Mouse (Mus musculus): Measurements from ENCODE around the gene Etv6. TPM values are rescaled to one million over a fixed set of nuclear protein-coding genes. Genes with fewer than 3 reads are reported as not detected.

Etv6 gene
- polyA plus RNA-seq, 1 experiment from 2014 or later = 16.0 TPM

DNA sequence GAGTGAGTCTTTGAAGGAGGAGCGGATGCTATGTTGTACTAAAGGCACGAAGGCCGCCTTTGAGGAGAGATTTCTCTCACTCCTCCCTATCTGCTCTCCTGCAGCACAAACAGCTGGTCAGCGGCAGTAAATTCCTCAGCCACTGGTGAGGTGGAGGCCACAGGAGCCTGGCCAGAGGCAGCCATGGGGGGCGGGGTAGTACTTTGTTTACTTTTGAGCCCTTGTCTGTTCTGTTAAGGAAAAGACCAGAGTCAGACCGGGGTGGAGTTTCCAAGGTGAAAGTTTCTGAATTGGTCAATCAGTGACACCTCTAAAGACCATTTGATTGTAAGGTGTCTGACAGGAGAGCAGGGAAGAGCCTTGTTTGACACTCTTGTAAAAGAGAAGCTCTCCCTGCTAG lies 3.4 kb downstream of the Etv6 start:
- no peak for ATAC-seq (replicated peaks; ENCODE audit: insufficient number of reproducible peaks, low FRiP score, low TSS enrichment)
- H3K36me3 ChIP-seq (ENCODE audit: control insufficient read depth, insufficient read depth, low read length) = no peaks in the 10 kb centered on the region
- peak overlapping the region; percentile 76 for H3K4me3 ChIP-seq (ENCODE audit: low read depth, low read length)
- WGBS (ENCODE audit: insufficient replicate concordance) = 2% methylated on average over 6 of the region's 6 CpGs
- no peaks in the 10 kb centered on the region for H3K9me3 ChIP-seq (replicated peaks; ENCODE audit: control insufficient read depth, low read length)
- no peaks in the 10 kb centered on the region for H3K27me3 ChIP-seq (ENCODE audit: control insufficient read depth, insufficient read depth, low read length)
- H3K4me2 ChIP-seq = peak overlapping the region; percentile 79
- H3K9ac ChIP-seq (ENCODE audit: low read depth, low read length) = peak overlapping the region; percentile 47; the same call in 1 of the 2 replicates
- peaks cover 61% of the 10 kb centered on the region for H3K4me1 ChIP-seq (ENCODE audit: control insufficient read depth, insufficient read depth, low read length)
- peak overlapping the region; percentile 46; the same call in 1 of the 2 replicates for H3K27ac ChIP-seq (ENCODE audit: low read depth, low read length)

DNA sequence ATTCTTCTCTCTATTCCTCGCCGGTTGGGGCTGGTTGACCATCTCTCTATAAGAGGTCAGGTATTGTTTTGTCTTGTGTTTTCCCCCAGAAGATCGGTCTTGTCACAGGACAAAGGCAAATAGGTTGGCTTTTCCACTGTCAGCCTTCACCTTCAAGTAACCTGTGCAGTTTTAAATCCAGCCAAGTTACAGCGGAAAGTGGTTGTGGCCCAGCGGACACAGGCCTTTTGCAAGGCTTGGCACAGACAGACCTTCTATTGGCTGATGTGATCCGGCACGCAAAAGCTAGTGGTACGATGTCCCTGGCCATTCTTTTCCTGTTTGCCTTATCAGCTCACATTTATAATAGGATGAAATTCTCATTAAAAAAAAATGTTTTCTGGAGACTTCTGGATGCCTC lies 3.9 kb downstream of the Etv6 start:
- Histone ChIP-seq H3K4me2 (peak overlapping the region; percentile 79), H3K9me3 (replicated peaks; ENCODE audit: control insufficient read depth, low read length) (no peaks in the 10 kb centered on the region), H3K4me3 (ENCODE audit: low read depth, low read length) (peak overlapping the region; percentile 76; the same call in 1 of the 2 replicates), H3K4me1 (ENCODE audit: control insufficient read depth, insufficient read depth, low read length) (peaks cover 62% of the 10 kb centered on the region), H3K9ac (ENCODE audit: low read depth, low read length) (no peak overlapping the region), H3K36me3 (ENCODE audit: control insufficient read depth, insufficient read depth, low read length) (no peaks in the 10 kb centered on the region), H3K27ac (ENCODE audit: low read depth, low read length) (peak overlapping the region; percentile 25; the same call in 1 of the 2 replicates), H3K27me3 (ENCODE audit: control insufficient read depth, insufficient read depth, low read length) (no peaks in the 10 kb centered on the region)
- ATAC-seq (replicated peaks; ENCODE audit: insufficient number of reproducible peaks, low FRiP score, low TSS enrichment) = no peak
- 60% methylated on average over 8 of the region's 8 CpGs for WGBS (ENCODE audit: insufficient replicate concordance)

DNA sequence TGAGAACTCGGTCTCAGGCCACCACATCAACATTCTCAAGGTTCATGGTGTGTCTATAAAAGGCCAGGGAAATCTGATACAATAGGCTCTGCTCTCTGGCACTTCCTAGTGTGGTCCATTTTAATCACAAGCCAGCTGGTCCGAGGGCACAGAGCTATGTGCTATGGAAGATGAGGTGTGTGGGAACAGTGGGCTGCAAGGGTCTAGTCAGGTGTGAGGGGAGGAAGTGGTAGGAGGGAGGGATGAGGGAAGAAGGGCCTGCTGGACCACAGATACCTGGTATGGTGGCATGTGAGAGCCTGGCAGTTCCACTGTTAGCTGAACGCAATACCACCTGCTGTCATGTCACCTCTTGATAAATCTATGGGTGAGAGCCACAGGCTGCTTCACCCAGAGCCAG lies 4.8 kb downstream of the Etv6 start:
- Histone ChIP-seq H3K36me3 (ENCODE audit: control insufficient read depth, insufficient read depth, low read length) (no peaks in the 10 kb centered on the region), H3K27me3 (ENCODE audit: control insufficient read depth, insufficient read depth, low read length) (no peaks in the 10 kb centered on the region), H3K4me3 (ENCODE audit: low read depth, low read length) (no peak overlapping the region), H3K27ac (ENCODE audit: low read depth, low read length) (no peak overlapping the region), H3K4me1 (ENCODE audit: control insufficient read depth, insufficient read depth, low read length) (peaks cover 70% of the 10 kb centered on the region), H3K4me2 (no peak overlapping the region), H3K9ac (ENCODE audit: low read depth, low read length) (no peak overlapping the region), H3K9me3 (replicated peaks; ENCODE audit: control insufficient read depth, low read length) (no peaks in the 10 kb centered on the region)
- whole genome bisulfite sequencing (ENCODE audit: insufficient replicate concordance) = 55% methylated on average over 3 of the region's 3 CpGs
- ATAC-seq (replicated peaks; ENCODE audit: insufficient number of reproducible peaks, low FRiP score, low TSS enrichment) = no peak

DNA sequence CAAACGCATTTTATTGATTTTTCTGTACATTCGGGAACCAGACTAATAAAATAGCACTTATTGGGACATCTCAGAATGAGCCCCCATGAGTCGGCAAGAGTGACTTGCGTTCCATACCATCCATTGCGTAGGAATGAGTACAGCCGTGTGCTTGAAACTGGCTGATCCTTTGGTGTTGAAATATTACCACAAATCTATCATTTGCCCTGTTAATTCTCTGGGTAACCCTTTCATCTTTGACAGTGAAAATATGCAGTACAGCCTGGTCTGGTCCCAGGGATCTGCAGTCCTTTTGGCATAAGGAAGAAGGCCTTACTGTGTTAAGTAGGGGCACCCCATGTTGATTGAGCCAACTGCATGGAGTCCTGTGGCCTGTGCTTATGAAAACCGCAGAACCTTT lies 5.8 kb downstream of the Etv6 start:
- 71% methylated on average over 7 of the region's 7 CpGs for WGBS (ENCODE audit: insufficient replicate concordance)
- ATAC-seq (replicated peaks; ENCODE audit: insufficient number of reproducible peaks, low FRiP score, low TSS enrichment) = no peak
- no peak overlapping the region for H3K9ac ChIP-seq (ENCODE audit: low read depth, low read length)
- H3K27me3 ChIP-seq (ENCODE audit: control insufficient read depth, insufficient read depth, low read length) = no peaks in the 10 kb centered on the region
- peaks cover 79% of the 10 kb centered on the region for H3K4me1 ChIP-seq (ENCODE audit: control insufficient read depth, insufficient read depth, low read length)
- H3K27ac ChIP-seq (ENCODE audit: low read depth, low read length) = no peak overlapping the region
- H3K9me3 ChIP-seq (replicated peaks; ENCODE audit: control insufficient read depth, low read length) = no peaks in the 10 kb centered on the region
- no peak overlapping the region for H3K4me3 ChIP-seq (ENCODE audit: low read depth, low read length)
- no peaks in the 10 kb centered on the region for H3K36me3 ChIP-seq (ENCODE audit: control insufficient read depth, insufficient read depth, low read length)
- peak overlapping the region; percentile 35; the same call in 1 of the 2 replicates for H3K4me2 ChIP-seq

DNA sequence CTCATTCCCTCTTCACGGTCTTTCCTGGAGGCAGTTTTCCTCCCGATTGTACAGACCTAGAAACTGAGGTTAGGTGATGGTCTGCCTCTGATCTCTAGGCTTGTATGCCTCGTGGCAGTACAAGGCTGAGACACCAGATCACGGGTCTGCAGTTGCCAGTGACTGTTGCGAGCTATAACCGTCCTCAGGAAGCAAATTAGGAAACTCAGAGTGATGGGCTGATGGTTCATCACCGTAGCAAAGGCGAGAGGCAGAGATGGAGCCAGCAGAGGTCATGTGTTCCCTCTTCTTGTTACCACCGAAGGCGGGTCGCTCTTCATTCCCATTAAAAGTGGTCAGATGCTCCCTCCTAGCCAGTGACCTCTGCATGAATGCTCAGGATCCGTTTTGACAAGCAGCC lies 6.4 kb downstream of the Etv6 start:
- WGBS (ENCODE audit: insufficient replicate concordance) = 18% methylated on average over 12 of the region's 12 CpGs
- Histone ChIP-seq H3K4me3 (ENCODE audit: low read depth, low read length) (no peak overlapping the region), H3K4me1 (ENCODE audit: control insufficient read depth, insufficient read depth, low read length) (peaks cover 86% of the 10 kb centered on the region), H3K27ac (ENCODE audit: low read depth, low read length) (no peak overlapping the region), H3K9ac (ENCODE audit: low read depth, low read length) (no peak overlapping the region), H3K36me3 (ENCODE audit: control insufficient read depth, insufficient read depth, low read length) (no peaks in the 10 kb centered on the region), H3K27me3 (ENCODE audit: control insufficient read depth, insufficient read depth, low read length) (no peaks in the 10 kb centered on the region), H3K9me3 (replicated peaks; ENCODE audit: control insufficient read depth, low read length) (no peaks in the 10 kb centered on the region), H3K4me2 (peak overlapping the region; percentile 35)
- no peak for ATAC-seq (replicated peaks; ENCODE audit: insufficient number of reproducible peaks, low FRiP score, low TSS enrichment)

DNA sequence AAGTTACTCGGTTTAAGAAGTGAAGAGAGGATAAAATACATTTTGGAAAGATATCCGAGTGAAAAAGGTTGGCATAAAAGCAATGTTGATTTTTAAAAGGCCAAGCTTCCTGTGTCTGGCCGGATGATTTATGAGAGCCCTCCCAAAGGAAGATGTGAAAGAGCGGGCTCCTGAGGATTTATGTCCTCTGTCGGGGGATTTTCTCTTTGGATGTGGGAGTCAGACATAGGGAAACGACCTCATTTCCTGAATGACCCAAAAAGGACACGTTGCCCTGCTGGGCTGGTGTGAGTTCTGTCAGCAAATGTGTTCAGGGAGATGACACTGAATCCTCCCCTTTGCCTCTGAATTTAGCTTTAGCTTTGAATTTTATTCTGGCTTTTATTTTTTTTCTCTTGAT lies 8.0 kb downstream of the Etv6 start:
- H3K9ac ChIP-seq (ENCODE audit: low read depth, low read length) = no peak overlapping the region
- no peak for ATAC-seq (replicated peaks; ENCODE audit: insufficient number of reproducible peaks, low FRiP score, low TSS enrichment)
- H3K4me1 ChIP-seq (ENCODE audit: control insufficient read depth, insufficient read depth, low read length) = peaks cover 75% of the 10 kb centered on the region
- WGBS (ENCODE audit: insufficient replicate concordance) = 24% methylated on average over 7 of the region's 7 CpGs
- H3K4me3 ChIP-seq (ENCODE audit: low read depth, low read length) = no peak overlapping the region
- no peaks in the 10 kb centered on the region for H3K9me3 ChIP-seq (replicated peaks; ENCODE audit: control insufficient read depth, low read length)
- no peak overlapping the region for H3K27ac ChIP-seq (ENCODE audit: low read depth, low read length)
- H3K27me3 ChIP-seq (ENCODE audit: control insufficient read depth, insufficient read depth, low read length) = no peaks in the 10 kb centered on the region
- no peaks in the 10 kb centered on the region for H3K36me3 ChIP-seq (ENCODE audit: control insufficient read depth, insufficient read depth, low read length)
- H3K4me2 ChIP-seq = no peak overlapping the region

DNA sequence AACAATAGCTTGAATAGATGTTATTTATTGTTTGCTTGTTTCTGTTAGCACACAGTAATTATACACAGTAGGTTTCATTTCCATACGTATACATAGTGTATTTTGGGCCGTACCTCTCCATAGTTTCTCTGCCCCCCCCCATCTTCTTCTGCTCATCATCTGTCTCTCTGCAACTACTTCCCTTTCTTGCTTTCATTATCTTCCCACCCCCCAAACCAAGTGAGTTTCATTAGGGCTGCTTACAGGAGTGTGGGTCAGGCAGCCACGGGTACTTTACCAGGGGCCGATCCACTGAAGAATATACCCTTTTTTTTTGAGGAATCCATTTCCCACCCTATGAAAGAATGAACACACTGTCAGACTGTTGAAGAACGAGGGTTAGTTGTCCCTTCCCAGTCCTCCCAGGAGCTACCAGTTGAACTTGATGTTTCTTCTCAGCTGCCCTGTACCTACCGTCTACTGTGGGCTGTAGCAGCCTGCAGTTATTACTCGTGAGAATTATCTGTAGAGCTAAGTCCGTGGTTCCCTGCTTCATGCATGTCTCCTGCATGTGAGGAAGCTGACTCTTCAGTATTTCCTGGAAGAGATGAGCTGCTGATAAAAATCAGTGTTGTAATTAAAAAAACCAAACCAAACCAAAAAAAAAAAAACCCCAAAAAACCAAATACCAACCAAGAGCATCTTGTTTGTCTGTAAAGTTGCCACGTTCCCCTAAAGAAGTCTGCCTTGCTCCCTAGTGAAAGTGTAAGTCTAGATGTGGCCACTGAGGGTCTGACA lies 9.8 kb downstream of the Etv6 start:
- no peak for ATAC-seq (replicated peaks; ENCODE audit: insufficient number of reproducible peaks, low FRiP score, low TSS enrichment)
- Histone ChIP-seq H3K9ac (ENCODE audit: low read depth, low read length) (no peak overlapping the region), H3K27me3 (ENCODE audit: control insufficient read depth, insufficient read depth, low read length) (no peaks in the 10 kb centered on the region), H3K4me3 (ENCODE audit: low read depth, low read length) (no peak overlapping the region), H3K4me2 (no peak overlapping the region), H3K9me3 (replicated peaks; ENCODE audit: control insufficient read depth, low read length) (no peaks in the 10 kb centered on the region), H3K4me1 (ENCODE audit: control insufficient read depth, insufficient read depth, low read length) (peaks cover 67% of the 10 kb centered on the region), H3K36me3 (ENCODE audit: control insufficient read depth, insufficient read depth, low read length) (no peaks in the 10 kb centered on the region), H3K27ac (ENCODE audit: low read depth, low read length) (no peak overlapping the region)
- 66% methylated on average over 9 of the region's 9 CpGs for WGBS (ENCODE audit: insufficient replicate concordance)

DNA sequence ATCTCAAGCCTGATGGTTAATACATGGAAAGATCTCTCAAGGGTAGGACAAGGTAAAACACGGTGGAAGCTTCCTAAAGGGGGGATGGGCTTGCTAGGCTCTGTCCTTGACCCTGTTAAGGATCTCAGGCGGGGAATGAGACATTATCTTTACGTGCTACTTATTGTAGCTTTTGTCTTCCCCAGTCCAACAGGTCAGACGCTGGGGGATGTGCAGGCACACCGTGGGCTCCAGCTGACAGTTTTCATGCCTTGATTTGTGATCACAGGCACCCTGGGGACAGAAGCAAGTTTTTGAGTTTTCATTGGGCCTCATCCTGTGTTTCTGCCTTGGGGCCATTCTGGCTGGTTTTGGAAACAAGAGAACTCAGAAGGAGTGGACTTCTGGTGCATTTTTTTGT lies 10.6 kb downstream of the Etv6 start:
- Histone ChIP-seq H3K27me3 (ENCODE audit: control insufficient read depth, insufficient read depth, low read length) (no peaks in the 10 kb centered on the region), H3K36me3 (ENCODE audit: control insufficient read depth, insufficient read depth, low read length) (no peaks in the 10 kb centered on the region), H3K4me2 (no peak overlapping the region), H3K9ac (ENCODE audit: low read depth, low read length) (no peak overlapping the region), H3K4me3 (ENCODE audit: low read depth, low read length) (no peak overlapping the region), H3K9me3 (replicated peaks; ENCODE audit: control insufficient read depth, low read length) (no peaks in the 10 kb centered on the region), H3K27ac (ENCODE audit: low read depth, low read length) (no peak overlapping the region), H3K4me1 (ENCODE audit: control insufficient read depth, insufficient read depth, low read length) (peaks cover 62% of the 10 kb centered on the region)
- 35% methylated on average over 5 of the region's 5 CpGs for WGBS (ENCODE audit: insufficient replicate concordance)
- no peak for ATAC-seq (replicated peaks; ENCODE audit: insufficient number of reproducible peaks, low FRiP score, low TSS enrichment)

DNA sequence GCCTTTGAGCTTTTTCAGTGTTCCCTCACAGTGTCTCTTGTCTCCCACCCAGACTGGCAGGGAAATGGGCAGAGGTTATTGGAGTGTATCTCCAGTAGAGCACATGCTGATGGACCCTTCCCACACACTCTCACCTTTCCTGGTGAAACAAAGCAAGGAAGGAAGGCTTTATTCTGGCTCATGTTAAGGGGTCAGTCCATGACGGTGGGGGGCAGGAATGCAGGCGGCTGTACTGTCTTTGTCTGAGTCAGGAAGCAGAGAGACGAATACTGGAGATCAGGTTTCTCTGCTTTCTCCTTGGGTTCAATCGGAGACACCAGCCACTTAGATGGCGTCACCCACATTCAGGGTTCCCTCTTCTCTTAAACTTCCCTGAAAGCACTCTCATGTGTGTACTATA lies 11.7 kb downstream of the Etv6 start:
- H3K9me3 ChIP-seq (replicated peaks; ENCODE audit: control insufficient read depth, low read length) = no peaks in the 10 kb centered on the region

More for the DNA sequence above, 11.7 kb downstream of the Etv6 start:
- H3K27me3 ChIP-seq (ENCODE audit: control insufficient read depth, insufficient read depth, low read length) = no peaks in the 10 kb centered on the region
- H3K4me3 ChIP-seq (ENCODE audit: low read depth, low read length) = no peak overlapping the region
- WGBS (ENCODE audit: insufficient replicate concordance) = 48% methylated on average over 5 of the region's 5 CpGs
- no peak overlapping the region for H3K27ac ChIP-seq (ENCODE audit: low read depth, low read length)
- H3K9ac ChIP-seq (ENCODE audit: low read depth, low read length) = no peak overlapping the region
- H3K4me1 ChIP-seq (ENCODE audit: control insufficient read depth, insufficient read depth, low read length) = peaks cover 56% of the 10 kb centered on the region
- no peak overlapping the region for H3K4me2 ChIP-seq
- no peak for ATAC-seq (replicated peaks; ENCODE audit: insufficient number of reproducible peaks, low FRiP score, low TSS enrichment)
- H3K36me3 ChIP-seq (ENCODE audit: control insufficient read depth, insufficient read depth, low read length) = no peaks in the 10 kb centered on the region

Measured in heart, embryonic 11.5 days (tissue).